Mouse (Mus musculus) G1E (cell line): ENCODE measurements at regions not wholly inside any gene's neighbourhood (a gene's known extent, or its start where the extent isn't known, plus 50 kb on each side); places are given as distances from the start of the nearest gene placed in this dataset.

Experiments
- CTCF ChIP-seq: IDR thresholded peaks from 2 replicates; pipeline ENCODE4 v1.5.1; 2012; ENCODE audit warnings: low read depth, low read length, inconsistent platforms, mixed read lengths
- GATA1 ChIP-seq: IDR thresholded peaks from 2 replicates; pipeline ENCODE4 v1.6.1; 2012; ENCODE audit warnings: borderline replicate concordance, low read length, inconsistent platforms, mixed read lengths
- TAL1 ChIP-seq: conservative IDR thresholded peaks from 2 replicates; pipeline ENCODE4 v1.6.1; 2012; ENCODE audit warnings: low read depth, low read length, inconsistent platforms, mixed read lengths

DNA sequence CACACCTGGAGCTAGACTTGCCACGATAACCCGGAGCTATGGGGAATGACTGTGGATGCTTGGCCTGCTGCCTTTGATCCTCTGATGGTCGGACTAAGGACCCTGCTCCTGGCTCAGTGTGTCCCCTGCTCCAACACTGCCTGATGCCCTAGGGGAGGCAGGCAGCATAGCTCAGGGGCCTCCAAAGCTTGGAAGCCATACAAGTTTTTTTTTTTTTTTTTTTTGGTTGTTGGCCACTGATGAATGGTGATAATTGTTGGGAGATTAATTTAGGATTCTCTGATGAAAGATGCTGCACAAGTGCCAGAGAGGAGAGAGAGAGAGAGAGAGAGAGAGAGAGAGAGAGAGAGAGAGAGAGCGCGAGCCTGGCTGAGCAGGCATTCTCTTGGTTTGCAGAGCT is 211.6 kb upstream of the Msx2 start:
- TF ChIP-seq CTCF (no peak), GATA1 (no peak), TAL1 (no peak)
